Comparison of ENCODE assay signal across 12 mouse cellular contexts in genomic region chr14:57908431-57908830, GRCm38 (mm10). TPM values are rescaled to one million over a fixed set of nuclear protein-coding genes. Genes with fewer than 3 reads are reported as not detected.
DNase-seq lines count a peak whose midpoint lies in the region; ATAC-seq and TF ChIP-seq lines count a peak whose summit lies in the region.
"Had no signal": no experiment of that assay in that cellular context is flagged by ENCODE, and none has a peak within 500 bp of the region (broad histone marks: within the 10 kb centered on the region; RNA-seq: fewer than 3 reads in every experiment).

No protein-coding gene starts in this region.

- TF ChIP-seq CTCF in heart, adult 2 months (IDR thresholded peaks at IDR 0.05): no peak
- no peak for TF ChIP-seq CTCF in bone marrow macrophage, adult 2 months (IDR thresholded peaks at IDR 0.05; ENCODE audit: low read depth, low read length)

- no peak overlapping the region for H3K9ac ChIP-seq in heart, adult 2 months (ENCODE audit: low read depth, low read length)
- H3K9ac ChIP-seq: neural tube, embryonic 15.5 days had no signal

- no peaks in the 10 kb centered on the region for H3K27me3 ChIP-seq in heart, adult 2 months (ENCODE audit: control insufficient read depth, insufficient read depth, low read length)
- H3K27me3 ChIP-seq: neural tube, embryonic 15.5 days had no signal

- peaks cover 2% of the 10 kb centered on the region for H3K4me1 ChIP-seq in heart, adult 2 months (ENCODE audit: control insufficient read depth, insufficient read depth, low read length)
- H3K4me1 ChIP-seq in bone marrow macrophage, adult 2 months (ENCODE audit: control insufficient read depth, insufficient read depth, low read length): peaks cover 20% of the 10 kb centered on the region

- no peak for TF ChIP-seq EP300 in heart, adult 2 months (IDR thresholded peaks at IDR 0.05; ENCODE audit: insufficient read depth, low read depth, low read length)

- ATAC-seq in monocyte, adult 5-6 weeks (replicated peaks; ENCODE audit: insufficient number of reproducible peaks, low FRiP score, low TSS enrichment, poor library complexity, severe bottlenecking): peak; percentile 50; the same call in 1 of the 2 replicates

- intact Hi-C loops in heart, adult 2 months (cut with DNase I): loop anchor here (5.0 kb wide), 1 partner anchor 171 kb away; no protein-coding TSS in a partner anchor
- intact Hi-C loops in heart, postnatal 14 days (cut with DNase I): loop anchor here (5.0 kb wide), 2 partner anchors 51 to 81 kb away; partner anchors contain the start of genes Mrpl57 and Ska3

- peak in 1 of 2 experiments; percentile 33 for DNase-seq in heart, adult 2 months
- DNase-seq in heart, postnatal 14 days: no peak
- DNase-seq in B cell, adult 2 months: peak; percentile 34 to 45
- DNase-seq in adrenal gland, adult 8-10 months: no peak
- no peak for DNase-seq in adrenal gland, postnatal 4 days (ENCODE audit: low spot score in 2 of 2)
- DNase-seq in kidney, adult 9 months: no peak
- DNase-seq: cerebellum, postnatal 14 days; kidney, adult 11 months; left cerebral cortex, postnatal 4 days had no signal

- 43% methylated on average over 2 of the region's 2 CpGs for WGBS in heart, adult 2 months

- TF ChIP-seq POLR2A in heart, adult 2 months (IDR thresholded peaks at IDR 0.05; ENCODE audit: insufficient read depth, low read depth, low read length): no peak
- no peak for TF ChIP-seq POLR2A in bone marrow macrophage, adult 2 months (IDR thresholded peaks at IDR 0.05; ENCODE audit: borderline replicate concordance, low read depth, low read length)

- H3K27ac ChIP-seq in heart, adult 2 months: peak overlapping the region; percentile 38
- peak overlapping the region; percentile 52 for H3K27ac ChIP-seq in bone marrow macrophage, adult 2 months (ENCODE audit: insufficient read depth, low read depth, low read length)
- H3K27ac ChIP-seq: neural tube, embryonic 15.5 days had no signal

- H3K36me3 ChIP-seq in heart, adult 2 months (ENCODE audit: control insufficient read depth, insufficient read depth, low read length): no peaks in the 10 kb centered on the region
- H3K36me3 ChIP-seq: neural tube, embryonic 15.5 days had no signal

- H3K79me2 ChIP-seq in heart, adult 2 months (replicated peaks; ENCODE audit: control insufficient read depth, insufficient read depth, low read length): no peaks in the 10 kb centered on the region

- no peak overlapping the region for H3K4me3 ChIP-seq in heart, adult 2 months
- H3K4me3 ChIP-seq in bone marrow macrophage, adult 2 months (ENCODE audit: insufficient read depth, low read length): no peak overlapping the region
- H3K4me3 ChIP-seq: neural tube, embryonic 15.5 days had no signal

RNA-seq across cellular contexts. Expression of gene Zdhhc20, which starts 18.4 kb away (rescaled TPM):
- 1 to 10 TPM; 6.7 to 8.3 TPM for total RNA-seq in heart, adult 2 months (2021)
- polyA plus RNA-seq in heart, adult 2 months (2012; rRNA removed): 3.3 and 5.5 TPM in 2 replicates
- total RNA-seq in heart, postnatal 14 days (2021): 10 to 100 TPM; 12.4 to 16.5 TPM
- 52.4 and 58.7 TPM in 2 replicates for polyA plus RNA-seq in bone marrow macrophage, adult 2 months (2012; ENCODE audit: insufficient read depth, insufficient read length, missing spikeins)
- 99.2 to 138 TPM (median 128 TPM) in 3 replicates for total RNA-seq in monocyte, adult 5-6 weeks (2017)
- total RNA-seq in adrenal gland, adult 8-10 months (2022): 10 to 100 TPM; 43.3 to 60.0 (median 49.9) TPM
- 10 to 100 TPM; 53.8 to 61.9 TPM for total RNA-seq in adrenal gland, postnatal 4 days (2021)

Comparison
In these comparisons a context has a peak if more than half of its experiments do, and no peak if none do; other contexts are left out.
1. DNase-seq: peak in B cell, adult 2 months (2 of 2); none in heart, postnatal 14 days (0 of 2), adrenal gland, adult 8-10 months (single experiment), adrenal gland, postnatal 4 days (0 of 2) and kidney, adult 9 months (single experiment).